Mouse (Mus musculus): ENCODE data around the gene Cckar. TPM values are rescaled to one million over a fixed set of nuclear protein-coding genes. Genes with fewer than 3 reads are reported as not detected.

Cckar gene
- polyA plus RNA-seq, 1 experiment from 2014 or later, result 5.4 TPM

GRCm38 (mm10) chr5:53670321-53670938 is 37.1 kb downstream of the Cckar start:
- ATAC-seq (ENCODE audit: low FRiP score), result no peak
- no peaks in the 10 kb centered on the region for H3K27me3 ChIP-seq
- H3K9ac ChIP-seq, result no peak overlapping the region
- 90% methylated on average over 10 of the region's 10 CpGs for WGBS
- H3K9me3 ChIP-seq (replicated peaks), result no peaks in the 10 kb centered on the region
- no peak overlapping the region for H3K4me2 ChIP-seq (replicated peaks)
- no peaks in the 10 kb centered on the region for H3K36me3 ChIP-seq
- no peaks in the 10 kb centered on the region for H3K4me1 ChIP-seq
- no peak overlapping the region for H3K27ac ChIP-seq
- no peak overlapping the region for H3K4me3 ChIP-seq

- Histone ChIP-seq H3K36me3 (no peaks in the 10 kb centered on the region), H3K27ac (no peak overlapping the region), H3K27me3 (no peaks in the 10 kb centered on the region), H3K4me1 (no peaks in the 10 kb centered on the region), H3K9ac (no peak overlapping the region), H3K4me3 (no peak overlapping the region), H3K4me2 (replicated peaks) (no peak overlapping the region), H3K9me3 (replicated peaks) (no peaks in the 10 kb centered on the region)
- WGBS, result 87% methylated on average over 5 of the region's 5 CpGs
- no peak for ATAC-seq (ENCODE audit: low FRiP score)
These were observed 39.5 kb downstream of the Cckar start for GRCm38 (mm10) chr5:53668021-53668420.

GRCm38 (mm10) chr5:53663665-53664064 is 43.8 kb downstream of the Cckar start:
- H3K4me3 ChIP-seq, result no peak overlapping the region
- no peak overlapping the region for H3K9ac ChIP-seq
- no peaks in the 10 kb centered on the region for H3K36me3 ChIP-seq
- no peak overlapping the region for H3K27ac ChIP-seq
- no peak for ATAC-seq (ENCODE audit: low FRiP score)
- no peaks in the 10 kb centered on the region for H3K4me1 ChIP-seq
- H3K9me3 ChIP-seq (replicated peaks), result no peaks in the 10 kb centered on the region
- no peaks in the 10 kb centered on the region for H3K27me3 ChIP-seq
- H3K4me2 ChIP-seq (replicated peaks), result no peak overlapping the region

- H3K27ac ChIP-seq, result no peak overlapping the region
- H3K9ac ChIP-seq, result no peak overlapping the region
- WGBS, result 63% methylated on average over 1 of the region's 1 CpGs
- H3K4me1 ChIP-seq, result no peaks in the 10 kb centered on the region
- H3K27me3 ChIP-seq, result no peaks in the 10 kb centered on the region
- H3K4me2 ChIP-seq (replicated peaks), result no peak overlapping the region
- H3K4me3 ChIP-seq, result no peak overlapping the region
- H3K36me3 ChIP-seq, result no peaks in the 10 kb centered on the region
- ATAC-seq (ENCODE audit: low FRiP score), result no peak
- H3K9me3 ChIP-seq (replicated peaks), result no peaks in the 10 kb centered on the region
These were observed 45.1 kb downstream of the Cckar start for GRCm38 (mm10) chr5:53662413-53662812.

GRCm38 (mm10) chr5:53661508-53661907 is 46.0 kb downstream of the Cckar start:
- no peak for ATAC-seq (ENCODE audit: low FRiP score)
- Histone ChIP-seq H3K4me1 (no peaks in the 10 kb centered on the region), H3K4me2 (replicated peaks) (no peak overlapping the region), H3K4me3 (no peak overlapping the region), H3K36me3 (peaks cover under 1% of the 10 kb centered on the region; the same call in 1 of the 2 replicates), H3K27ac (no peak overlapping the region), H3K9ac (no peak overlapping the region), H3K27me3 (no peaks in the 10 kb centered on the region), H3K9me3 (replicated peaks) (no peaks in the 10 kb centered on the region)
- 92% methylated on average over 2 of the region's 2 CpGs for WGBS

GRCm38 (mm10) chr5:53657925-53658324 is 49.6 kb downstream of the Cckar start:
- Histone ChIP-seq H3K9ac (no peak overlapping the region), H3K36me3 (peaks cover 8% of the 10 kb centered on the region), H3K4me1 (no peaks in the 10 kb centered on the region), H3K4me2 (replicated peaks) (no peak overlapping the region), H3K4me3 (no peak overlapping the region), H3K27ac (no peak overlapping the region), H3K9me3 (replicated peaks) (no peaks in the 10 kb centered on the region), H3K27me3 (no peaks in the 10 kb centered on the region)
- peak; percentile 61; the same call in 1 of the 2 replicates for ATAC-seq (ENCODE audit: low FRiP score)
- 83% methylated on average over 6 of the region's 6 CpGs for WGBS

- Histone ChIP-seq H3K4me2 (replicated peaks) (no peak overlapping the region), H3K4me3 (no peak overlapping the region), H3K4me1 (no peaks in the 10 kb centered on the region), H3K36me3 (peaks cover 19% of the 10 kb centered on the region), H3K9me3 (replicated peaks) (no peaks in the 10 kb centered on the region), H3K27me3 (no peaks in the 10 kb centered on the region), H3K9ac (no peak overlapping the region), H3K27ac (no peak overlapping the region)
- 34% methylated on average over 1 of the region's 1 CpGs for WGBS
- ATAC-seq (ENCODE audit: low FRiP score), result no peak
These were observed 50.9 kb downstream of the Cckar start for GRCm38 (mm10) chr5:53656596-53656995.

Other genes starting within 250 kb of the Cckar start
- 58.8 and 64.3 TPM in 2 replicates for gene Rbpj, start 241.6 kb downstream of the Cckar start, polyA plus RNA-seq (2016; fragmentation: Nextera tagmentation; extraction: Ambion mirVana)
- gene Tbc1d19, start 101.9 kb upstream of the Cckar start, polyA plus RNA-seq (2016; fragmentation: Nextera tagmentation; extraction: Ambion mirVana), result 70.6 and 75.2 TPM in 2 replicates

All from hindbrain, embryonic 12.5 days (tissue).